Comparison of ENCODE assay signal across 30 mouse cellular contexts in the genomic region with DNA sequence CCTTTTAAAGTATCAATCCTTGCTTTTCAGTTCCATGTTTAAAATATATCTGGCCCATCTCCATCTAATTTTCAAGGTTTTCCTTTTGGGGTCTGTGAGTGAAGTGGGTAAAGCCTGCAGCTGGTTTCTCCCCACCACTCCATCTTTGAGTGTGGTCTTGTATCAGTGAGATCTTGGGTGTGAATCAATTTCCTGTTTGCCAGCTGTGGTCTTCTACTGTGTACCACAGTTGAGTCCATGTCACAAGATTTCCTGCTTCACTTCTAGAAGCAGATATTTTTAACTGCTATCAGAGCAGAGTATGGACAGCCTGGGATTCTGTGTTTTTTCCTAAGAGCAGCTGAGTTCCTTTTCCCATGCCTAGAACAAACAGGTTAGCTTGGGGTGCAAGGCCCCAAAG. TPM values are rescaled to one million over a fixed set of nuclear protein-coding genes. Genes with fewer than 3 reads are reported as not detected.
DNase-seq lines count a peak whose midpoint lies in the region; ATAC-seq lines count a peak whose summit lies in the region.
"Had no signal": no experiment of that assay in that cellular context is flagged by ENCODE, and none has a peak within 500 bp of the region (broad histone marks: within the 10 kb centered on the region; RNA-seq: fewer than 3 reads in every experiment).

No protein-coding gene starts in this region.

- H3K4me3 ChIP-seq in intestine, embryonic 16.5 days (ENCODE audit: low read length): no peak overlapping the region
- H3K4me3 ChIP-seq in midbrain, embryonic 16.5 days (ENCODE audit: low read depth, low read length): no peak overlapping the region
- no peak overlapping the region for H3K4me3 ChIP-seq in hindbrain, embryonic 11.5 days (ENCODE audit: low read depth, low read length)
- H3K4me3 ChIP-seq: forebrain, embryonic 15.5 days; hindbrain, embryonic 12.5 days had no signal

- ATAC-seq in activated CD4-positive, CD25-positive, alpha-beta regulatory T cell, adult 4 months: peak; percentile 76
- ATAC-seq in megakaryocyte, adult 5-6 weeks (ENCODE audit: poor library complexity, severe bottlenecking): peak; percentile 72
- no peak for ATAC-seq in intestine, embryonic 16.5 days
- no peak for ATAC-seq in midbrain, embryonic 16.5 days
- no peak for ATAC-seq in hindbrain, embryonic 11.5 days (ENCODE audit: low FRiP score)
- ATAC-seq: forebrain, embryonic 15.5 days; liver, postnatal 0 days had no signal

- no peaks in the 10 kb centered on the region for H3K36me3 ChIP-seq in intestine, embryonic 16.5 days (ENCODE audit: control insufficient read depth, insufficient read depth, low read length)
- H3K36me3 ChIP-seq in midbrain, embryonic 16.5 days (ENCODE audit: control insufficient read depth, insufficient read depth, low read length): no peaks in the 10 kb centered on the region
- H3K36me3 ChIP-seq in hindbrain, embryonic 11.5 days (ENCODE audit: control insufficient read depth, insufficient read depth, low read length): no peaks in the 10 kb centered on the region
- H3K36me3 ChIP-seq: forebrain, embryonic 15.5 days; hindbrain, embryonic 12.5 days had no signal

- DNase-seq in lung, postnatal 25 days (ENCODE audit: low spot score): peak; percentile 8
- no peak for DNase-seq in lung, postnatal 10 days
- DNase-seq in 416B (ENCODE audit: low read depth): peak; percentile 96
- no peak for DNase-seq in hindbrain, embryonic 11.5 days (ENCODE audit: low spot score)
- DNase-seq: adrenal gland, postnatal 14 days; cerebellum, adult 11-12 months; cerebellum, postnatal 14 days; embryo, embryonic 11 days; gastrocnemius, postnatal 25 days; liver, postnatal 0 days; lung, postnatal 14 days had no signal

- H3K9ac ChIP-seq in intestine, embryonic 16.5 days (ENCODE audit: low read depth, low read length): no peak overlapping the region
- H3K9ac ChIP-seq in midbrain, embryonic 16.5 days (ENCODE audit: low read depth, low read length): no peak overlapping the region
- no peak overlapping the region for H3K9ac ChIP-seq in hindbrain, embryonic 11.5 days (ENCODE audit: low read depth, low read length)
- H3K9ac ChIP-seq: forebrain, embryonic 15.5 days; hindbrain, embryonic 12.5 days; liver, postnatal 0 days had no signal

- H3K27me3 ChIP-seq in intestine, embryonic 16.5 days (replicated peaks; ENCODE audit: control insufficient read depth, insufficient read depth, low read length): no peaks in the 10 kb centered on the region
- no peaks in the 10 kb centered on the region for H3K27me3 ChIP-seq in midbrain, embryonic 16.5 days (ENCODE audit: control insufficient read depth, insufficient read depth, low read depth, low read length)
- H3K27me3 ChIP-seq in hindbrain, embryonic 11.5 days (ENCODE audit: control insufficient read depth, insufficient read depth, low read length): no peaks in the 10 kb centered on the region
- H3K27me3 ChIP-seq: forebrain, embryonic 15.5 days; hindbrain, embryonic 12.5 days had no signal

- no peaks in the 10 kb centered on the region for H3K4me1 ChIP-seq in intestine, embryonic 16.5 days (ENCODE audit: control insufficient read depth, insufficient read depth, low read length)
- no peaks in the 10 kb centered on the region for H3K4me1 ChIP-seq in midbrain, embryonic 16.5 days (ENCODE audit: control insufficient read depth, insufficient read depth, low read length)
- H3K4me1 ChIP-seq in hindbrain, embryonic 11.5 days (replicated peaks; ENCODE audit: control insufficient read depth, insufficient read depth, low read length): no peaks in the 10 kb centered on the region
- H3K4me1 ChIP-seq: forebrain, embryonic 15.5 days; hindbrain, embryonic 12.5 days had no signal

- H3K9me3 ChIP-seq in intestine, embryonic 16.5 days (ENCODE audit: control insufficient read depth, low read length): no peaks in the 10 kb centered on the region
- H3K9me3 ChIP-seq in midbrain, embryonic 16.5 days (replicated peaks; ENCODE audit: control insufficient read depth, low read length, poor library complexity, severe bottlenecking): no peaks in the 10 kb centered on the region
- H3K9me3 ChIP-seq in hindbrain, embryonic 11.5 days (ENCODE audit: control insufficient read depth, low read length): no peaks in the 10 kb centered on the region
- H3K9me3 ChIP-seq: forebrain, embryonic 15.5 days; hindbrain, embryonic 12.5 days had no signal

- no peak overlapping the region for H3K27ac ChIP-seq in intestine, embryonic 16.5 days (ENCODE audit: low read length)
- H3K27ac ChIP-seq in midbrain, embryonic 16.5 days (ENCODE audit: low read length): no peak overlapping the region
- no peak overlapping the region for H3K27ac ChIP-seq in hindbrain, embryonic 11.5 days (ENCODE audit: low read depth, low read length)
- H3K27ac ChIP-seq: forebrain, embryonic 15.5 days; hindbrain, embryonic 12.5 days had no signal

- no peak overlapping the region for H3K4me2 ChIP-seq in intestine, embryonic 16.5 days (ENCODE audit: low read depth, low read length)
- no peak overlapping the region for H3K4me2 ChIP-seq in midbrain, embryonic 16.5 days (ENCODE audit: low read length)
- no peak overlapping the region for H3K4me2 ChIP-seq in hindbrain, embryonic 11.5 days (replicated peaks; ENCODE audit: low read depth, low read length)
- H3K4me2 ChIP-seq: forebrain, embryonic 15.5 days; hindbrain, embryonic 12.5 days had no signal

RNA-seq across cellular contexts. Expression of gene Klrk1, which starts 15.3 kb away (rescaled TPM):
- 1 to 10 TPM in 1 of 2 experiments, under 1 TPM in 1; 0.41 to 1.2 TPM for polyA plus RNA-seq in activated CD4-positive, CD25-positive, alpha-beta regulatory T cell, adult 4 months (2017; shearing (Covaris generic))
- 22.0 and 28.7 TPM in 2 replicates for total RNA-seq in megakaryocyte, adult 5-6 weeks (2015)
- 19.9 and 34.0 TPM in 2 replicates for total RNA-seq in megakaryocyte, adult 5-6 weeks (2017)
- 0.59 and 0.79 TPM in 2 replicates for polyA plus RNA-seq in intestine, embryonic 16.5 days (2015; fragmentation: Nextera tagmentation; extraction: Ambion mirVana)
- polyA plus RNA-seq in midbrain, embryonic 16.5 days (2015; fragmentation: Nextera tagmentation; extraction: Ambion mirVana): 0.19 and 0.24 TPM in 2 replicates
- 0.25 and 0.28 TPM in 2 replicates for polyA plus RNA-seq in hindbrain, embryonic 11.5 days (2014; fragmentation: Nextera tagmentation; extraction: Ambion mirVana)
- total RNA-seq: adrenal gland, postnatal 14 days; gastrocnemius, postnatal 25 days; layer of hippocampus, postnatal 25 days; left cerebral cortex, postnatal 10 days; midbrain, postnatal 0 days had no signal
- polyA plus RNA-seq: kidney, embryonic 14.5 days; limb, embryonic 14.5 days; small intestine, adult 2 months had no signal

RNA-seq across cellular contexts. Expression of gene Klrd1, which starts 16.8 kb away (rescaled TPM):
- polyA plus RNA-seq in activated CD4-positive, CD25-positive, alpha-beta regulatory T cell, adult 4 months (2017; shearing (Covaris generic)): under 1 TPM in 1 of 2 experiments, not detected in 1; 0.70 TPM
- total RNA-seq in megakaryocyte, adult 5-6 weeks (2015): 20.4 and 41.6 TPM in 2 replicates
- total RNA-seq in megakaryocyte, adult 5-6 weeks (2017): 14.1 and 18.1 TPM in 2 replicates
- 1.6 and 2.4 TPM in 2 replicates for polyA plus RNA-seq in intestine, embryonic 16.5 days (2015; fragmentation: Nextera tagmentation; extraction: Ambion mirVana)
- polyA plus RNA-seq in midbrain, embryonic 16.5 days (2015; fragmentation: Nextera tagmentation; extraction: Ambion mirVana): not detected in 2 replicates
- not detected in 2 replicates for polyA plus RNA-seq in hindbrain, embryonic 11.5 days (2014; fragmentation: Nextera tagmentation; extraction: Ambion mirVana)
- total RNA-seq: adrenal gland, postnatal 14 days; gastrocnemius, postnatal 25 days; layer of hippocampus, postnatal 25 days; left cerebral cortex, postnatal 10 days; midbrain, postnatal 0 days had no signal
- polyA plus RNA-seq: forebrain, embryonic 15.5 days; hindbrain, embryonic 12.5 days; kidney, embryonic 14.5 days; midbrain, postnatal 0 days; neural tube, embryonic 11.5 days had no signal

RNA-seq across cellular contexts. Expression of gene Klre1, which starts 30.7 kb away (rescaled TPM):
- polyA plus RNA-seq in activated CD4-positive, CD25-positive, alpha-beta regulatory T cell, adult 4 months (2017; shearing (Covaris generic)): not detected
- 3.9 and 7.2 TPM in 2 replicates for total RNA-seq in megakaryocyte, adult 5-6 weeks (2015)
- 4.1 and 8.3 TPM in 2 replicates for total RNA-seq in megakaryocyte, adult 5-6 weeks (2017)
- polyA plus RNA-seq in intestine, embryonic 16.5 days (2015; fragmentation: Nextera tagmentation; extraction: Ambion mirVana): not detected in 2 replicates
- not detected in 2 replicates for polyA plus RNA-seq in midbrain, embryonic 16.5 days (2015; fragmentation: Nextera tagmentation; extraction: Ambion mirVana)
- polyA plus RNA-seq in hindbrain, embryonic 11.5 days (2014; fragmentation: Nextera tagmentation; extraction: Ambion mirVana): 0.11 TPM in 1 of 2 replicates, not detected in the other
- total RNA-seq: adrenal gland, postnatal 14 days; gastrocnemius, postnatal 25 days; heart, adult 8-10 months; layer of hippocampus, postnatal 25 days; left cerebral cortex, postnatal 10 days; midbrain, postnatal 0 days had no signal
- polyA plus RNA-seq: embryonic facial prominence, embryonic 14.5 days; forebrain, embryonic 15.5 days; heart, embryonic 16.5 days; hindbrain, embryonic 12.5 days; intestine, embryonic 14.5 days; kidney, embryonic 14.5 days; neural tube, embryonic 11.5 days; stomach, embryonic 16.5 days had no signal

RNA-seq across cellular contexts. Expression of gene Klrc3, which starts 34.8 kb away (rescaled TPM):
- not detected for polyA plus RNA-seq in activated CD4-positive, CD25-positive, alpha-beta regulatory T cell, adult 4 months (2017; shearing (Covaris generic))
- total RNA-seq in megakaryocyte, adult 5-6 weeks (2015): 0.29 and 1.4 TPM in 2 replicates
- total RNA-seq in megakaryocyte, adult 5-6 weeks (2017): not detected in 2 replicates
- not detected in 2 replicates for polyA plus RNA-seq in intestine, embryonic 16.5 days (2015; fragmentation: Nextera tagmentation; extraction: Ambion mirVana)
- not detected in 2 replicates for polyA plus RNA-seq in midbrain, embryonic 16.5 days (2015; fragmentation: Nextera tagmentation; extraction: Ambion mirVana)
- not detected in 2 replicates for polyA plus RNA-seq in hindbrain, embryonic 11.5 days (2014; fragmentation: Nextera tagmentation; extraction: Ambion mirVana)
- total RNA-seq: adrenal gland, postnatal 14 days; gastrocnemius, postnatal 25 days; heart, adult 8-10 months; layer of hippocampus, postnatal 25 days; left cerebral cortex, postnatal 10 days; midbrain, postnatal 0 days had no signal
- polyA plus RNA-seq: embryonic facial prominence, embryonic 14.5 days; forebrain, embryonic 15.5 days; heart, embryonic 16.5 days; hindbrain, embryonic 12.5 days; intestine, embryonic 14.5 days; kidney, embryonic 14.5 days; large intestine, adult 2 months; limb, embryonic 14.5 days; liver, postnatal 0 days; midbrain, postnatal 0 days; neural tube, embryonic 11.5 days; small intestine, adult 2 months; stomach, embryonic 16.5 days had no signal

RNA-seq across cellular contexts. Expression of gene Klrc2, which starts 52.1 kb away (rescaled TPM):
- under 1 TPM in 1 of 2 experiments, not detected in 1; 0.20 TPM for polyA plus RNA-seq in activated CD4-positive, CD25-positive, alpha-beta regulatory T cell, adult 4 months (2017; shearing (Covaris generic))
- 2.4 and 4.2 TPM in 2 replicates for total RNA-seq in megakaryocyte, adult 5-6 weeks (2015)
- 2.7 and 5.2 TPM in 2 replicates for total RNA-seq in megakaryocyte, adult 5-6 weeks (2017)
- polyA plus RNA-seq in intestine, embryonic 16.5 days (2015; fragmentation: Nextera tagmentation; extraction: Ambion mirVana): 0.09 and 0.11 TPM in 2 replicates
- not detected in 2 replicates for polyA plus RNA-seq in midbrain, embryonic 16.5 days (2015; fragmentation: Nextera tagmentation; extraction: Ambion mirVana)
- not detected in 2 replicates for polyA plus RNA-seq in hindbrain, embryonic 11.5 days (2014; fragmentation: Nextera tagmentation; extraction: Ambion mirVana)
- total RNA-seq: adrenal gland, postnatal 14 days; gastrocnemius, postnatal 25 days; heart, adult 8-10 months; layer of hippocampus, postnatal 25 days; left cerebral cortex, postnatal 10 days; midbrain, postnatal 0 days had no signal
- polyA plus RNA-seq: embryonic facial prominence, embryonic 14.5 days; forebrain, embryonic 15.5 days; hindbrain, embryonic 12.5 days; intestine, embryonic 14.5 days; kidney, embryonic 14.5 days; limb, embryonic 14.5 days; midbrain, postnatal 0 days; neural tube, embryonic 11.5 days; small intestine, adult 2 months; stomach, embryonic 16.5 days had no signal

Comparison
In these comparisons a context has a peak if more than half of its experiments do, and no peak if none do; other contexts are left out.
1. DNase-seq: peak in lung, postnatal 25 days (single experiment) and 416B (single experiment); none in lung, postnatal 10 days (single experiment) and hindbrain, embryonic 11.5 days (single experiment).
2. ATAC-seq: peak in activated CD4-positive, CD25-positive, alpha-beta regulatory T cell, adult 4 months (single experiment) and megakaryocyte, adult 5-6 weeks (single experiment); none in intestine, embryonic 16.5 days (single experiment), midbrain, embryonic 16.5 days (single experiment) and hindbrain, embryonic 11.5 days (single experiment).